In the genomic region with DNA sequence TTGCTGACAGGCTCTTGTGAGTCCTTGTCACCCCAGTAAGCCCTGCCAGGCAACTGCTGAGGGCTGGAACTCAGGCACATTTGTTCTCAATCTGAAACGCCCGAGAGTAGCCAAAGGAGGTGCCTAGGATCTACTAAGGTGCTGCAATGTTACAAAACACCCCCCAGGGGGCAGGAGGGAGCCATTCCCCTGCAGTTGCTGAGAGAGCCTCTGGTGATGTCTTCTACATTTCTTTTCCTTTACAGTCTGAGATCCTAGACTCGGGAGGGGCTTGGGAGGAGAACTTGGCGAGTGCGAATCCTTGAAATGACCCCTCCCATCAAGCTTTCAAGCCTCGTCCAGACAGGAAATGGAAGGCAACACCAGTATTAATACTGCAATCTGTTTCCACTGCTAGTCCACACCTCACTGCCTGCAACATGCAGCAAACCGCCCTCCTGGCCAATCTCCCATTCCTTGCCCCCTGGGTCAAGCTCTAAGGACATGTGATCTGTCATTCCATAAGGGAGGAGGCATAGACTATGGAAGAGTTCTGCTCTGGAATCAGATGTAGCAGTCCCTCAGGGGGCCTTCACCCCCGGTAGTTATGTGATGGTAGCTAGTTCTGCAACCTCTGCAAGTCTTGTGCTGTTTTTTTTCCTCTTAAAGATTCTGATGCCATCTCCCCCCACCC, we compare ENCODE assay signal across 8 mouse cellular contexts. TPM values are rescaled to one million over a fixed set of nuclear protein-coding genes. Genes with fewer than 3 reads are reported as not detected.
DNase-seq lines count a peak whose midpoint lies in the region; ATAC-seq and TF ChIP-seq lines count a peak whose summit lies in the region.

No protein-coding gene starts in this region.

- TF ChIP-seq EP300 in stomach, postnatal 0 days (optimal IDR thresholded peaks at IDR 0.05), result no peak

- in situ Hi-C loops in Patski (cut with MboI; ENCODE audit: low pct_unique_long_range_greater_than_20kb), result loop anchor here (5.0 kb wide), 1 partner anchor 214 kb away; no protein-coding TSS in a partner anchor

- CTCF ChIA-PET in Patski (lab: Charles Lee), result interaction anchor here (1.0 to 1.4 kb wide), 4 partner anchors 12 to 204 kb away, joined by 3 read pairs; no protein-coding TSS in a partner anchor

- WGBS in heart, embryonic 13.5 days, result 20% methylated on average over 8 of the region's 8 CpGs
- WGBS in stomach, postnatal 0 days, result 18% methylated on average over 8 of the region's 8 CpGs

- no peak overlapping the region for H3K4me3 ChIP-seq in heart, embryonic 13.5 days
- no peak overlapping the region for H3K4me3 ChIP-seq in stomach, postnatal 0 days (ENCODE audit: low read depth, low read length)

- peaks cover 17% of the 10 kb centered on the region for H3K27me3 ChIP-seq in Patski
- no peaks in the 10 kb centered on the region; the same call in 1 of the 2 replicates for H3K27me3 ChIP-seq in heart, embryonic 13.5 days (replicated peaks)
- no peaks in the 10 kb centered on the region for H3K27me3 ChIP-seq in stomach, postnatal 0 days (ENCODE audit: control insufficient read depth, insufficient read depth, low read length)

- DNase-seq in heart, adult 18-20 months, result peak; percentile 27 to 66
- no peak for DNase-seq in heart, adult 9 months (ENCODE audit: low spot score in 2 of 2)
- no peak for DNase-seq in Patski (ENCODE audit: low read depth, low spot score)
- peak; percentile 74 to 77 for DNase-seq in cerebellum, postnatal 25 days
- DNase-seq in kidney, postnatal 25 days, result peak; percentile 20 to 59
- peak; percentile 76 for DNase-seq in stomach, postnatal 0 days (ENCODE audit: low spot score)

- peak overlapping the region; percentile 14; the same call in 1 of the 2 replicates for H3K9ac ChIP-seq in heart, embryonic 13.5 days
- H3K9ac ChIP-seq in stomach, postnatal 0 days (ENCODE audit: low read length), result no peak overlapping the region

- no peak overlapping the region for H3K27ac ChIP-seq in heart, embryonic 13.5 days (replicated peaks)
- H3K27ac ChIP-seq in stomach, postnatal 0 days (replicated peaks), result no peak overlapping the region

- H3K4me2 ChIP-seq in heart, embryonic 13.5 days, result peak overlapping the region; percentile 19
- H3K4me2 ChIP-seq in stomach, postnatal 0 days (replicated peaks; ENCODE audit: low read depth), result no peak overlapping the region

- ATAC-seq in Patski, result peak; percentile 33
- ATAC-seq in heart, embryonic 13.5 days (ENCODE audit: extremely low read depth, insufficient number of reproducible peaks, low FRiP score, low TSS enrichment), result no peak
- peak; percentile 66; the same call in 1 of the 2 replicates for ATAC-seq in megakaryocyte-erythroid progenitor cell, adult 5-6 weeks (replicated peaks; ENCODE audit: low FRiP score, low TSS enrichment, poor library complexity, severe bottlenecking)
- peak; percentile 72 for ATAC-seq in stomach, postnatal 0 days (ENCODE audit: low FRiP score, low TSS enrichment)

- no peaks in the 10 kb centered on the region for H3K36me3 ChIP-seq in heart, embryonic 13.5 days
- H3K36me3 ChIP-seq in stomach, postnatal 0 days (ENCODE audit: control insufficient read depth, insufficient read depth, low read length), result no peaks in the 10 kb centered on the region

- H3K4me1 ChIP-seq in heart, embryonic 13.5 days, result peaks cover 6% of the 10 kb centered on the region
- no peaks in the 10 kb centered on the region for H3K4me1 ChIP-seq in stomach, postnatal 0 days (replicated peaks; ENCODE audit: control insufficient read depth, insufficient read depth)

- H3K9me3 ChIP-seq in heart, embryonic 13.5 days, result no peaks in the 10 kb centered on the region
- H3K9me3 ChIP-seq in stomach, postnatal 0 days (ENCODE audit: control insufficient read depth, low read length), result no peaks in the 10 kb centered on the region

- POLR2A ChIA-PET in Patski (lab: Charles Lee), result no interaction called here

- peak; percentile 87 for TF ChIP-seq CTCF in Patski (IDR thresholded peaks at IDR 0.05)
- TF ChIP-seq CTCF in stomach, postnatal 0 days (IDR thresholded peaks at IDR 0.05; ENCODE audit: low read depth), result peak; percentile 94

RNA-seq across cellular contexts. Expression of a gene that starts 38.0 kb away (rescaled TPM):
- not detected for total RNA-seq in heart, adult 18-20 months (2021)
- polyA plus RNA-seq in Patski (2021), result not detected
- 0.08 and 0.16 TPM in 2 replicates for polyA plus RNA-seq in heart, embryonic 13.5 days (2015; fragmentation: Nextera tagmentation; extraction: Ambion mirVana)
- total RNA-seq in megakaryocyte-erythroid progenitor cell, adult 5-6 weeks (2014; fragmentation: Nextera tagmentation), result 0.24 TPM in 1 of 2 replicates, not detected in the other
- total RNA-seq in megakaryocyte-erythroid progenitor cell, adult 5-6 weeks (2017), result 0.15 TPM in 1 of 2 replicates, not detected in the other
- 0.02 TPM in 2 replicates for polyA plus RNA-seq in stomach, postnatal 0 days (2015; fragmentation: Nextera tagmentation; extraction: Ambion mirVana)

RNA-seq across cellular contexts. Expression of a gene that starts 42.1 kb away (rescaled TPM):
- not detected for total RNA-seq in heart, adult 18-20 months (2021)
- polyA plus RNA-seq in Patski (2021), result not detected
- not detected in 2 replicates for polyA plus RNA-seq in heart, embryonic 13.5 days (2015; fragmentation: Nextera tagmentation; extraction: Ambion mirVana)
- total RNA-seq in megakaryocyte-erythroid progenitor cell, adult 5-6 weeks (2014; fragmentation: Nextera tagmentation), result not detected in 2 replicates
- not detected in 2 replicates for total RNA-seq in megakaryocyte-erythroid progenitor cell, adult 5-6 weeks (2017)
- not detected in 2 replicates for polyA plus RNA-seq in stomach, postnatal 0 days (2015; fragmentation: Nextera tagmentation; extraction: Ambion mirVana)

Comparison
In these comparisons a context has a peak if more than half of its experiments do, and no peak if none do; other contexts are left out.
1. DNase-seq: peak in heart, adult 18-20 months (2 of 2), cerebellum, postnatal 25 days (2 of 2), kidney, postnatal 25 days (2 of 2) and stomach, postnatal 0 days (single experiment); none in heart, adult 9 months (0 of 2) and Patski (single experiment).